Mouse (Mus musculus) CH12.LX (cell line): Measurements from ENCODE around the gene Cnep1r1. TPM values are rescaled to one million over a fixed set of nuclear protein-coding genes. Genes with fewer than 3 reads are reported as not detected.

ENCODE experiments used
- DNase-seq: peaks from one replicate; pipeline ENCODE4 v3.0.0-alpha.2; 2013; ENCODE audit errors: extremely low read depth
- H3K27ac ChIP-seq: 2 replicates; pipeline ENCODE4 v1.5.1; 2012; ENCODE audit warnings: low read depth, mild to moderate bottlenecking, control low read depth, moderate library complexity; ENCODE audit not compliant: insufficient read depth
- H3K27me3 ChIP-seq: replicated peaks from 2 replicates; pipeline ENCODE3; 2012; ENCODE audit warnings: inconsistent platforms
- H3K36me3 ChIP-seq, 2 experiments: replicated peaks in 1 of 2; 2 replicates each; pipeline versions ENCODE3 to v1.6.1; 2012; ENCODE audit warnings: inconsistent platforms in 1 of 2, low read length in 1 of 2, mild to moderate bottlenecking in 1 of 2, mixed read lengths in 1 of 2, moderate library complexity in 1 of 2; ENCODE audit not compliant: control insufficient read depth in 1 of 2, insufficient read depth in 1 of 2
- H3K4me1 ChIP-seq, 2 experiments: 2 replicates each; pipeline ENCODE4 v1.6.1; 2012; ENCODE audit warnings: inconsistent platforms in 1 of 2, moderate library complexity in 1 of 2; ENCODE audit not compliant: insufficient read depth in 2 of 2, control insufficient read depth in 1 of 2
- H3K4me2 ChIP-seq: 2 replicates; pipeline ENCODE4 v1.6.1; 2012; ENCODE audit warnings: low read depth, mild to moderate bottlenecking, control low read depth; ENCODE audit not compliant: poor library complexity, insufficient read depth, severe bottlenecking
- H3K4me3 ChIP-seq, 3 experiments: fragments of 150-350 bp in 1 of 3; sonication (generic) in 1 of 3; replicated peaks in 1 of 3; 2 replicates each; pipeline versions ENCODE3 to v1.5.1; 2011 to 2012; ENCODE audit warnings: low read depth in 2 of 3, low read length in 2 of 3, mild to moderate bottlenecking in 2 of 3, moderate library complexity in 2 of 3, control low read depth in 1 of 3, improper control_type of control experiment in 1 of 3, inconsistent platforms in 1 of 3, mixed read lengths in 1 of 3; ENCODE audit not compliant: poor library complexity in 1 of 3
- H3K79me2 ChIP-seq: replicated peaks from 2 replicates; pipeline ENCODE4 v1.6.1; 2012; ENCODE audit warnings: mild to moderate bottlenecking, moderate library complexity; ENCODE audit not compliant: control insufficient read depth, poor library complexity, insufficient read depth, severe bottlenecking; ENCODE audit errors: extremely low read depth
- H3K9ac ChIP-seq: 2 replicates; pipeline ENCODE4 v1.6.1; 2012; ENCODE audit warnings: low read depth, mild to moderate bottlenecking, control low read depth, moderate library complexity; ENCODE audit not compliant: insufficient read depth
- H3K9me3 ChIP-seq: replicated peaks from 2 replicates; pipeline ENCODE3; 2012; ENCODE audit warnings: low read length, inconsistent platforms, mixed read lengths
- BHLHE40 ChIP-seq: IDR thresholded peaks from 2 replicates; pipeline ENCODE4 v1.6.1; 2011; ENCODE audit warnings: mild to moderate bottlenecking, low read depth, low read length, improper control_type of control experiment
- CHD1 ChIP-seq: IDR thresholded peaks from 2 replicates; pipeline ENCODE4 v1.6.1; 2012; ENCODE audit warnings: low read depth, low read length, improper control_type of control experiment, inconsistent platforms
- CHD2 ChIP-seq: IDR thresholded peaks from 2 replicates; pipeline ENCODE4 v1.6.1; 2011; ENCODE audit warnings: low read length, improper control_type of control experiment
- CTCF ChIP-seq, 2 experiments: IDR thresholded peaks in 1 of 2; conservative IDR thresholded peaks in 1 of 2; 2 replicates each; pipeline ENCODE4 v1.5.1; 2011 to 2012; ENCODE audit warnings: low read depth in 2 of 2, low read length in 2 of 2, improper control_type of control experiment in 1 of 2, inconsistent platforms in 1 of 2, mild to moderate bottlenecking in 1 of 2, moderate library complexity in 1 of 2
- E2F4 ChIP-seq: IDR thresholded peaks from 2 replicates; pipeline ENCODE4 v1.6.1; 2011; ENCODE audit warnings: low read depth, low read length, improper control_type of control experiment; ENCODE audit not compliant: insufficient replicate concordance
- ETS1 ChIP-seq: conservative IDR thresholded peaks from 2 replicates; pipeline ENCODE4 v1.6.1; 2012; ENCODE audit warnings: low read depth, mild to moderate bottlenecking, inconsistent platforms, low read length, improper control_type of control experiment, moderate library complexity
- IRF4 ChIP-seq: IDR thresholded peaks from 2 replicates; pipeline ENCODE4 v1.6.1; 2014; ENCODE audit warnings: low read depth, mild to moderate bottlenecking, inconsistent platforms, low read length, improper control_type of control experiment
- MAX ChIP-seq: IDR thresholded peaks from 2 replicates; pipeline ENCODE4 v1.6.1; 2011; ENCODE audit warnings: low read length, improper control_type of control experiment
- MEF2A ChIP-seq: IDR thresholded peaks from 2 replicates; pipeline ENCODE4 v1.6.1; 2014; ENCODE audit warnings: low read depth, mild to moderate bottlenecking, inconsistent platforms, low read length, improper control_type of control experiment, borderline replicate concordance
- MXI1 ChIP-seq: IDR thresholded peaks from 2 replicates; pipeline ENCODE4 v1.6.1; 2011; ENCODE audit warnings: mild to moderate bottlenecking, low read depth, low read length, improper control_type of control experiment
- POLR2A ChIP-seq: IDR thresholded peaks from 2 replicates; pipeline ENCODE4 v1.6.1; 2011; ENCODE audit warnings: low read depth, mild to moderate bottlenecking, improper control_type of control experiment, low read length
- POLR2AphosphoS2 ChIP-seq: IDR thresholded peaks from 2 replicates; pipeline ENCODE4 v1.6.1; 2011; ENCODE audit warnings: low read depth, low read length, improper control_type of control experiment
- RAD21 ChIP-seq: IDR thresholded peaks from 2 replicates; pipeline ENCODE4 v1.6.1; 2011; ENCODE audit warnings: low read depth, mild to moderate bottlenecking, low read length, improper control_type of control experiment, moderate library complexity
- RCOR1 ChIP-seq: conservative IDR thresholded peaks from 2 replicates; pipeline ENCODE4 v1.6.1; 2012; ENCODE audit warnings: low read depth, mild to moderate bottlenecking, inconsistent platforms, low read length, improper control_type of control experiment
- SMC3 ChIP-seq: IDR thresholded peaks from 2 replicates; pipeline ENCODE4 v1.6.1; 2011; ENCODE audit warnings: low read depth, low read length, improper control_type of control experiment
- ZMIZ1 ChIP-seq: IDR thresholded peaks from 2 replicates; pipeline ENCODE4 v1.6.1; 2012; ENCODE audit warnings: low read depth, mild to moderate bottlenecking, inconsistent platforms, low read length, improper control_type of control experiment
- dilution Hi-C: fragments of 300-500 bp; cut with MboI; formaldehyde crosslinking; loops from 2 replicates; pipeline ENCODE4 v1.14.3; 2020; ENCODE audit warnings: low sequenced_read_pairs; ENCODE audit not compliant: extremely low pct_unique_long_range_greater_than_20kb, extremely low pct_ligation_motif_present
- in situ Hi-C: fragments of 300-500 bp; cut with MboI; formaldehyde crosslinking; loops from 3 replicates; pipeline ENCODE4 v1.14.3; 2019; ENCODE audit warnings: low sequenced_read_pairs, low pct_ligation_motif_present, low pct_unique_long_range_greater_than_20kb, mixed read lengths
- polyA plus RNA-seq: library from polyadenylated mRNA; unstranded; fragments of >175 nt; gene quantifications from 2 replicates; pipeline ENCODE4 v1.2.1, GENCODE M21; 2012; ENCODE audit warnings: low read depth; ENCODE audit not compliant: insufficient read length
- total RNA-seq, 2 experiments: library from RNA; depleted of rRNA; stranded (reverse); fragments of 300-350 nt in 1 of 2; fragments of >200 nt in 1 of 2; gene quantifications; 2 replicates each; pipeline ENCODE4 v1.2.3; 2012 to 2014

Gene Cnep1r1
- total and polyA plus RNA-seq, 3 experiments, result 8.7 to 31.2 (median 30.8) TPM

DNA sequence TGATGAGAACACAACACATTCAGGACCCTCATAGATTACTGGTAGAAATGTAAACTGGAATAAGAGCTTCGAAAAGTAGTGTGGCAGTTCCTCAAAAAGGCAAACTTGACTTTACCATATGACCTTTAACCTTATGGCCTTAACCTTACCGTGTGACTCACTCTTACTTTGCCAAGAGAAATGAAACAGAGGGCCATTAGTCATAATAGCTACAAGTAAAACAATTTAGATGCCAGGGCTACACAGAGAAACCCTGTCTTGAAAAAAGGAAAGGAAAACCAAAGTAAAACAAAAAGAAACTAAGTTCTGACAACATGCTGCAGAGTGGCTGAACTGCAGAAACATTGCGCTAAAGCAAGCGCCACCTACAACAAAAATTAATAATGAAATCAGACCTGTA, 19.7 kb upstream of the Cnep1r1 start:
- Histone ChIP-seq H3K4me1 (no peaks in the 10 kb centered on the region), H3K4me2 (no peak overlapping the region), H3K4me3 (no peak overlapping the region), H3K27ac (no peak overlapping the region), H3K27me3 (peaks cover 2% of the 10 kb centered on the region), H3K36me3 (no peaks in the 10 kb centered on the region)
- DNase-seq, result no peak
- dilution Hi-C loops, result no loop called here
- in situ Hi-C loops, result no loop called here
- no peak for TF ChIP-seq MEF2A
- TF ChIP-seq RAD21, result no peak
- TF ChIP-seq RCOR1, result no peak
- TF ChIP-seq CHD1, result no peak
- no peak for TF ChIP-seq CHD2
- TF ChIP-seq ETS1, result no peak
- TF ChIP-seq MAX, result no peak
- no peak for TF ChIP-seq CTCF (conservative IDR thresholded peaks at IDR 0.05 in 1 of 2, IDR thresholded peaks at IDR 0.05 in 1 of 2; ENCODE audit: low read depth in 2 of 2, low read length in 2 of 2)
- TF ChIP-seq ZMIZ1, result no peak
- no peak for TF ChIP-seq SMC3
- TF ChIP-seq, all 38 proteins: peak for 0
- Histone ChIP-seq H3K79me2 (no peaks in the 10 kb centered on the region), H3K9me3 (no peaks in the 10 kb centered on the region), H3K9ac (no peak overlapping the region)

DNA sequence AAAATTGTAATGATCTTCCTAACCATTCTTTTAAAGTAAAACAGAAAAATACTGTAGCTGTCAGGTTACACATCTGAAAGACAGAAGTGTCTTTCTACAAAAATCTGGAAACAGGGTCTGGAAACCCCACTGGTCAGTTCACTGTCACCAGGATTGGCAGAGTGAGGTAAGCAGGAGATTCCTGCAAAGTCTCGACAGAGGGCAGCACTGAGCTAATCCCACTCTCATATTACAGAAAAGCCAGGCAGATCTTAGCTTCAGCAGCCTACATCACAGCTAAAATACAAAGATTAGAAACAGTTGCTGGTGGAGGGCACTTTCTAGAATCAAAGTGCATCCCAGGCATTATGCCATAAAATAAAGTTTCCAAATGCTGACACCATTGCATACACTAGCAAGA, 19.0 kb upstream of the Cnep1r1 start:
- dilution Hi-C loops (no loop called here), in situ Hi-C loops (no loop called here)

DNA sequence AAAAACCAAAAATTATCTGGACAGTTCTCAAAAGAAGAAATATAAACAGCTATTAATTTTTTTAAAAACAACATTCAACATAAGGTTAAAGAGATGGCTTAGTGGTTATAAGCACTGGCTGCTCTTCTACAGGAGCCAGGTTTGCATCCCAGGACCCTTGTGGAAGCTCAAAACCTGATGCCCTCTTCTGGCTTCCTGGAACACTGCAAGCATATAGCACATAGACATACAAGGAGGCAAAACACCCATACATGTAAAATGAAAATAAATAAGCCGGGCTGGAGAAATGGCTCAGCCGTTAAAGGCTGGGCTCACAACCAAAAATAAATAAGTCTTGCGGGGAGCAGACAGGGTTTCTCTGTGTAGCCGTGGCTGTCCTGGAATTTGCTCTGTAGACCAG, 9.3 kb upstream of the Cnep1r1 start:
- dilution Hi-C loops (no loop called here), in situ Hi-C loops (no loop called here)
- Histone ChIP-seq H3K27me3 (peaks cover 2% of the 10 kb centered on the region), H3K9ac (no peak overlapping the region), H3K27ac (no peak overlapping the region), H3K4me1 (no peaks in the 10 kb centered on the region), H3K9me3 (no peaks in the 10 kb centered on the region), H3K36me3 (no peaks in the 10 kb centered on the region), H3K4me2 (no peak overlapping the region), H3K79me2 (no peaks in the 10 kb centered on the region), H3K4me3 (no peak overlapping the region)
- peak; percentile 6 for DNase-seq
- TF ChIP-seq POLR2A, result no peak
- TF ChIP-seq POLR2AphosphoS2, result no peak
- TF ChIP-seq CTCF (conservative IDR thresholded peaks at IDR 0.05 in 1 of 2, IDR thresholded peaks at IDR 0.05 in 1 of 2; ENCODE audit: low read depth in 2 of 2, low read length in 2 of 2), result peak in 1 of 2 experiments; percentile 30; a peak in 2 of 4 replicates

More for the DNA sequence above, 19.0 kb upstream of the Cnep1r1 start:
- no peak overlapping the region for H3K27ac ChIP-seq
- TF ChIP-seq MXI1, result no peak
- TF ChIP-seq RAD21, result peak; percentile 36
- peak; percentile 57 for TF ChIP-seq SMC3
- no peak for TF ChIP-seq BHLHE40
- TF ChIP-seq E2F4, result no peak
- no peak for TF ChIP-seq ETS1
- peak; percentile 78 to 84 for TF ChIP-seq CTCF (conservative IDR thresholded peaks at IDR 0.05 in 1 of 2, IDR thresholded peaks at IDR 0.05 in 1 of 2; ENCODE audit: low read depth in 2 of 2, low read length in 2 of 2)
- TF ChIP-seq IRF4, result peak; percentile 37; the same call in 1 of the 2 replicates
- no peaks in the 10 kb centered on the region for H3K36me3 ChIP-seq
- H3K4me3 ChIP-seq, result no peak overlapping the region
- peak; percentile 63 for DNase-seq
- H3K9me3 ChIP-seq, result no peaks in the 10 kb centered on the region
- no peaks in the 10 kb centered on the region for H3K79me2 ChIP-seq
- no peak overlapping the region for H3K9ac ChIP-seq
- H3K4me1 ChIP-seq, result no peaks in the 10 kb centered on the region
- H3K4me2 ChIP-seq, result no peak overlapping the region
- peaks cover 2% of the 10 kb centered on the region for H3K27me3 ChIP-seq
